Mouse (Mus musculus): ENCODE measurements at regions not wholly inside any gene's neighbourhood (a gene's known extent, or its start where the extent isn't known, plus 50 kb on each side); places are given as distances from the start of the nearest gene placed in this dataset.

DNA sequence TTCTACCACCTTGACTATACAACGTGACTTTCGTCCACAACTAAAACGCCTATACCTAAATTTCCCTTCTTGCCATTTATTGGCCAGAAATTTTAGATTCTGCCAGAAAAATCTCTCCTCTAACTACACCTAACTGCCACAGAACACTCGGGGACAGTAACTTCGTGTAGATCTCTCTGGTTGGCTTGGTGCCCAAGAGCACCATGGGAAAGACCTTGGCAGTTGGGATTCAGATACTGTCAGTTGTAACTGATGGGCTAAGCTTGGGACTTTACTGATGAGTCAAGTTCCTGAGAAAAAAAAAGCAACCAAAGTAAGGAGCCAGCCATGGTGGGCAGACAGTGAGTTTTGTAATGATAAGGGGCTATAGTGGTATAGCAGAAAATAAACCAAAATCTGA is 176.2 kb downstream of the Sox2 start:
- TF ChIP-seq TAL1 (conservative IDR thresholded peaks at IDR 0.05; ENCODE audit: low read depth, low read length) (no peak), GATA2 (IDR thresholded peaks at IDR 0.05; ENCODE audit: borderline replicate concordance, low read depth, low read length) (no peak), CTCF (IDR thresholded peaks at IDR 0.05; ENCODE audit: low read depth, low read length) (no peak), POLR2AphosphoS5 (IDR thresholded peaks at IDR 0.05; ENCODE audit: insufficient replicate concordance, low read depth, low read length) (no peak), GATA1 (IDR thresholded peaks at IDR 0.05; ENCODE audit: borderline replicate concordance, low read length) (no peak)
- ATAC-seq (ENCODE audit: extremely low read depth, insufficient number of reproducible peaks, low FRiP score, poor library complexity, severe bottlenecking) = no peak

DNA sequence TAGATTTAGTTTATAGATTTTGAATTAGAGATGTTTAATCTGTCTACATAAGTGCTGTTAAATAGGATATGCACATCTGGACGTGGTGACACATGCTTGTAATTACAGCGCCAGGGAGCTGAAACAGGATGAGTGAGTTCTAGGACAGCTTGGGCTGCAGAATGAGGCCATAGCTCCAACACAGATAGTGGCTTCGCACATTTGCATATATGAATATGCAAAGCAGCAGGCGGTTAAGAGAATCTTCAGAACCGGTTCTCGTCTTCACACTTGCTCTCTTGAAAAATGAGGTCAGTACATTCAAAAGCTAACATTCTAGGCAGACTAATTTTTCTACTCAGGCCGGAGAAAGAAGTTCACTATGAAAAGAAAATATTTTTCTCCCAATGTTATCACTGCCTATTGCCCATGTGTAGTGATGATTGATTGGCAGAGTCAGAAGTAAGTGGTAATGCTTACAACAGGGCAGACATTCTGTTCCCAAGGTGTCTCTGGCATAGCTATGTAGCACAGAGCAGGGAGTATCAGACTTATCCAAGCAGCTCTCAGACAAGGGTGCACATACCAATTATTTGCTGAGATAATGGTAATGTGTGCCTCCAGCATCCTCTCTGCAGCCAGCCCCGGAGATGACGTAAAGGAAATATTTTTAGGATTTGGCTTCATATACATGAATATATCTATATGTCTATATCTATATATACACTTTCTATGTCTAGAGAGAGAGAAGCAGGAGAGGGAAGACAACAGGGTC is 178.4 kb downstream of the Sox2 start:
- TF ChIP-seq GATA1 (IDR thresholded peaks at IDR 0.05; ENCODE audit: borderline replicate concordance, low read length) = no peak
- Histone ChIP-seq H3K27me3 (ENCODE audit: insufficient read depth, low read length) (no peaks in the 10 kb centered on the region), H3K4me1 (ENCODE audit: insufficient read depth, low read depth, low read length) (no peaks in the 10 kb centered on the region), H3K4me3 (ENCODE audit: low read depth, low read length) (no peak overlapping the region), H3K36me3 (replicated peaks) (no peaks in the 10 kb centered on the region), H3K9me3 (replicated peaks) (peaks cover 42% of the 10 kb centered on the region)
- ATAC-seq (ENCODE audit: extremely low read depth, insufficient number of reproducible peaks, low FRiP score, poor library complexity, severe bottlenecking) = no peak
- DNase-seq (ENCODE audit: low spot score) = no peak

More for the DNA sequence above, 176.2 kb downstream of the Sox2 start:
- Histone ChIP-seq H3K9me3 (replicated peaks) (peaks cover 39% of the 10 kb centered on the region), H3K27me3 (ENCODE audit: insufficient read depth, low read length) (no peaks in the 10 kb centered on the region), H3K36me3 (replicated peaks) (no peaks in the 10 kb centered on the region), H3K4me3 (ENCODE audit: low read depth, low read length) (no peak overlapping the region), H3K4me1 (ENCODE audit: insufficient read depth, low read depth, low read length) (no peaks in the 10 kb centered on the region)
- DNase-seq (ENCODE audit: low spot score) = no peak

DNA sequence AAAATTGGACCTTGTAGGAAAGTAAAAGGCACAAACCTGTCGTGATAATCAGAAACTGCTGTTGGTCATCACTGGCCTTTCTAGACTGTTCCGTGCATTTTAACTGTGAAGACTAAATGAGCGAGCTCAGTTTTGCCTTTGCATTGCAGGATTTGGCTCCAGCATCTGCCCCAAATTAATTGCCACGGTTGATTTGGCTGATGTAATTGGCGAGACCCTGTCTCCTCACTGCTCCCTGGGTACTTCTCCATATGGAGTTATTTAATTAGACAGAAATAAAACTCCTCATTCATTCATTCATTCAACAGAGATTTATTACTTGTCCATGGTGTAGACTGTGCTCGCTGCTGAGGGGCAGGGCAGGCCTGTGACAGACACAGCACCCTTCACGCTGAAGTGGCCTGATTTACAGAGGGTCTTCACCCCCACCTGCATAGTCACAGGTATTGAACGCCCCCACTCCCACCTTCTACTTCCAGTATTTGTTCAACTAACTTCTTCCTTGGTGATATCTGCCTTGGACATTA is 186.6 kb downstream of the Sox2 start:
- Histone ChIP-seq H3K36me3 (replicated peaks) (no peaks in the 10 kb centered on the region), H3K4me1 (ENCODE audit: insufficient read depth, low read depth, low read length) (no peaks in the 10 kb centered on the region), H3K4me3 (ENCODE audit: low read depth, low read length) (no peak overlapping the region), H3K9me3 (replicated peaks) (peaks cover 43% of the 10 kb centered on the region), H3K27me3 (ENCODE audit: insufficient read depth, low read length) (no peaks in the 10 kb centered on the region)
- TF ChIP-seq POLR2AphosphoS5 (IDR thresholded peaks at IDR 0.05; ENCODE audit: insufficient replicate concordance, low read depth, low read length) (no peak), TAL1 (conservative IDR thresholded peaks at IDR 0.05; ENCODE audit: low read depth, low read length) (no peak)
- no peak for ATAC-seq (ENCODE audit: extremely low read depth, insufficient number of reproducible peaks, low FRiP score, poor library complexity, severe bottlenecking)
- DNase-seq (ENCODE audit: low spot score) = no peak

DNA sequence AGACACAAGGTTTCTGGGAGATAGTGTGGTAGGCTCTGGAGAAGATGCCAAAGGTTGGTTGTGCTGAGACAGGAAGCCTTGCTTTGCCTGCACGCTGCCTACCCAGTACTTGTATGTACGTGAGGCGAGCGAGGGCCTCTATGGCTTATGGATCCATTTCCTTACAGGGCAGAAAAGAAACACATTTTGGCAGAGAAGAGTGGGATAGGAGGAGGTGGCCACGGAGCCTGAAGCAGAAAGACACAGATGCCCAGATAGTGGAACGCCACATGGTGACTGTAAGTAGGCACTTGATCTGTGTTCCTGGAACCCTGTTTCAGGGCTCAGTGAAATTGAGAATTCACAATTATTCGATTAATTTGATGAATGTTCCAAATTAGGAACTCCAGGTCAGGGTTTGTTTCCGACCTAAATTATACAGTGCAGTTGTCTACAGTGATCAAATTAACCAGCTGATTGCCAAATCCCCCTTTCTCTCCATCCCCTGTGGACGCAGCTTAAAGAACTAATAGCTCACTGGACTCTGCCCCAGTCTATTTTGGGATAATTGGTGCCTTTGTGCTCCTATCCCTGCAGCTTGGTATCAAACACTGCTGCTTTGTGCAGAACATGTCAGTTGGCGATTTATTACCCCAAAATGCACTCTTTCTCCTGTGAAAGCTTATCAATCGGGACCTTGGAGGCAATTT is 187.6 kb downstream of the Sox2 start:
- Histone ChIP-seq H3K4me1 (ENCODE audit: insufficient read depth, low read depth, low read length) (no peaks in the 10 kb centered on the region), H3K9me3 (replicated peaks) (peaks cover 46% of the 10 kb centered on the region), H3K36me3 (replicated peaks) (no peaks in the 10 kb centered on the region), H3K4me3 (ENCODE audit: low read depth, low read length) (no peak overlapping the region), H3K27me3 (ENCODE audit: insufficient read depth, low read length) (no peaks in the 10 kb centered on the region)
- TF ChIP-seq POLR2AphosphoS5 (IDR thresholded peaks at IDR 0.05; ENCODE audit: insufficient replicate concordance, low read depth, low read length) (no peak), CTCF (IDR thresholded peaks at IDR 0.05; ENCODE audit: low read depth, low read length) (no peak), GATA2 (IDR thresholded peaks at IDR 0.05; ENCODE audit: borderline replicate concordance, low read depth, low read length) (no peak), TAL1 (conservative IDR thresholded peaks at IDR 0.05; ENCODE audit: low read depth, low read length) (no peak), GATA1 (IDR thresholded peaks at IDR 0.05; ENCODE audit: borderline replicate concordance, low read length) (no peak)
- ATAC-seq (ENCODE audit: extremely low read depth, insufficient number of reproducible peaks, low FRiP score, poor library complexity, severe bottlenecking) (no peak), DNase-seq (ENCODE audit: low spot score) (no peak)

DNA sequence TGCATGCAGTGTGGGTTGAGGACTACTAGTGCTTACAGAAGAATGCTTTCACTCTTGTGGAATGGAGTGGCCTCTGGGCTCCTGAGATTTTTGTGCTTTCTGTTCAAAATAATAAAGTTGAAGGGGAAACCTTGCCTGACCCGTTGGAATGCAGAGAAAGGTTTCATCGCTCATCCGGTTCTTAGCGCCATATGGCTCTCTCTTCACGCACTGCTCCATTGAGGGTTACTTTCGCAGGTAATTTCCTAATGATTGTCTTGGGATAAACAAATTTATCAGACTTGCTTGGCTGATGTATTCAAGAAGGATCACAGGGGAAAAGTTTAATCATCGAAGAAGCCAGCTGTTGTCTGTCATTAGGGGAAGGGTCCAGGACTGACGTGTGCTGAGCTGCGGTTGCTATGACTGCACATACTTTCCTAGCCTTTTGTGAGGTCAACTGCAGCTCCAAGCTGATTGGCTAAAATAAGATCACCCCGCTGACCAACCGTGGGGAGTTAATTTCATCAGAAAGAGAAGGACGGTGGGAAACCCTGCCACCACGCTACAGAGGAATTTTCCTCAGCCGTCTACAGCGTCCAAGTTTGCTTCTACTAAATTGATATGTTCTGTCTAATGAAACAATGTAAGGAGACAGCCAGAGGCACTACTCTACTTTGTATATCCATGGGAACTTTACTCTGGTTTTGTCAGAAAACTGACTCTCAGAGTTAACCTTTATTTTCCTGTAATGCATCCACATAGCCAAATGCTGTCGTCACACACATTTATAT is 210.9 kb downstream of the Sox2 start:
- DNase-seq (ENCODE audit: low spot score) (no peak), ATAC-seq (ENCODE audit: extremely low read depth, insufficient number of reproducible peaks, low FRiP score, poor library complexity, severe bottlenecking) (no peak)
- peaks cover 47% of the 10 kb centered on the region for H3K9me3 ChIP-seq (replicated peaks)
- TF ChIP-seq GATA1 (IDR thresholded peaks at IDR 0.05; ENCODE audit: borderline replicate concordance, low read length) = no peak
- TF ChIP-seq GATA2 (IDR thresholded peaks at IDR 0.05; ENCODE audit: borderline replicate concordance, low read depth, low read length) = no peak
- no peaks in the 10 kb centered on the region for H3K36me3 ChIP-seq (replicated peaks)
- H3K4me1 ChIP-seq (ENCODE audit: insufficient read depth, low read depth, low read length) = no peaks in the 10 kb centered on the region
- H3K27me3 ChIP-seq (ENCODE audit: insufficient read depth, low read length) = no peaks in the 10 kb centered on the region
- no peak overlapping the region for H3K4me3 ChIP-seq (ENCODE audit: low read depth, low read length)

DNA sequence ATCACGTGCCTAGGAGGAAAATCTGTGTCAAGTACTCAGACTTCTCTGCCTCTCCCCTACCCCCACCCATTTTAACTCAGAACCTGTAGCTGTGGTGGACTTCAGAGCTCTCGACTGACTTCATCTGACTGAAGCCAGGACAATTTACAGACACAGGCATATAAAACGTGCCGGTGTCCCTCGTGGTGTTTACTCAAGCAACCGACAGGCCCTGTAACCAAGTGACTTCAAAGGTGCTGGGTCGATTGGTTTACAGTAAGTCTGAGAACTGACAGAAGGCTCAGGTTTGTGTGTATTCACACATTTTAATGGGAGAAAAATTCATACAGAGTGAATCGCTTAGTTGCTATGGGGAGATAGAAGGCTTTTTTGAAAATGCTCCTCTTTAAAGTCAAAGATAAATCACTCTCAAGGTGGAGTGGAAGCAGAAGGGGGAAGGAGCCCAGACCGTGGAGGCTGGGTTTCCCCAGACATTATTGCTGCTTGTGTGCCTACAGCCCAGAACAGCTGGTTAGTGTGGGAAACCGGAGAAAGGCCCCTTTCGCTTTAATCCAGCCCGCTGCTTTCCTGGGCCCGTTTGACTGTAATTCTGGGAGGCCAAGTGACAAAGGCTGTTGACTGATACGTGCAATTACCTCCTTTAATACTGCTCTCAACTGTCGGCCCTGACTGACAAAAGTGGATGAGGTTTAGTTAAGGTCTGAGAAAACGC is 218.6 kb downstream of the Sox2 start:
- DNase-seq (ENCODE audit: low spot score) = no peak
- ATAC-seq (ENCODE audit: extremely low read depth, insufficient number of reproducible peaks, low FRiP score, poor library complexity, severe bottlenecking) = no peak
- Histone ChIP-seq H3K9me3 (replicated peaks) (peaks cover 50% of the 10 kb centered on the region), H3K4me3 (ENCODE audit: low read depth, low read length) (no peak overlapping the region), H3K27me3 (ENCODE audit: insufficient read depth, low read length) (no peaks in the 10 kb centered on the region), H3K4me1 (ENCODE audit: insufficient read depth, low read depth, low read length) (no peaks in the 10 kb centered on the region), H3K36me3 (replicated peaks) (no peaks in the 10 kb centered on the region)
- TF ChIP-seq CTCF (IDR thresholded peaks at IDR 0.05; ENCODE audit: low read depth, low read length) (no peak), TAL1 (conservative IDR thresholded peaks at IDR 0.05; ENCODE audit: low read depth, low read length) (no peak), GATA1 (IDR thresholded peaks at IDR 0.05; ENCODE audit: borderline replicate concordance, low read length) (no peak), POLR2AphosphoS5 (IDR thresholded peaks at IDR 0.05; ENCODE audit: insufficient replicate concordance, low read depth, low read length) (no peak), GATA2 (IDR thresholded peaks at IDR 0.05; ENCODE audit: borderline replicate concordance, low read depth, low read length) (no peak)

Data from G1E (cell line).